Mouse (Mus musculus) embryo, embryonic 10 days (tissue): ENCODE measurements around the gene Tmem198b.
"Not testable (repeated sequence)": the region's sequence is repeated elsewhere in the genome, so short reads cannot be mapped to it uniquely, and the experiment has no call there.

Experiments
- DNase-seq: peaks from one replicate; pipeline ENCODE4 v3.0.0-alpha.2; 2015; ENCODE audit warnings: low spot score

Tmem198b gene

GRCm38 (mm10) chr10:128804271-128805091 is at the start of gene Tmem198b:
TSS of gene Tmem198b (minus strand) at chr10:128804370.
- peak; percentile 70 for DNase-seq

DNA sequence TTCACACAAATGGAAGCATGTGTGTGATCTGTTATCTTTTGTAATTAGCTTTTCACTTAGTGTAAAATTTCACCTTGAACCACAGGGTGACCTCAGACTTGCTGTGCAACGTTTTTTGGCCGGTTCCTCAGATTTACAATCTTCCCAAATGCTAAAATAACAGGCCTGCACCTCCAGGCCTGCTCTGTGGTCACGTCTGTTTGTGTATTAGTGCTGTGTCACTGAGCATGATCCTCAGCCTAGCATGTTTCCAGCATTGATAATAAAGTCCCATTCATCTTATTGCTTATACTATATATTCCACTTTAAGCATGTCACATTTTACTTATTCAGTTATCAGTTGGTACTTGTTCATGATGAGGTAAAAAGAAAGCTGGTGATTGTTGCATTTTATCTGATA is 46.2 kb upstream of the Tmem198b start:
- no peak for DNase-seq

- DNase-seq, result no peak
These were observed 44.3 kb upstream of the Tmem198b start for GRCm38 (mm10) chr10:128848426-128848825.

DNA sequence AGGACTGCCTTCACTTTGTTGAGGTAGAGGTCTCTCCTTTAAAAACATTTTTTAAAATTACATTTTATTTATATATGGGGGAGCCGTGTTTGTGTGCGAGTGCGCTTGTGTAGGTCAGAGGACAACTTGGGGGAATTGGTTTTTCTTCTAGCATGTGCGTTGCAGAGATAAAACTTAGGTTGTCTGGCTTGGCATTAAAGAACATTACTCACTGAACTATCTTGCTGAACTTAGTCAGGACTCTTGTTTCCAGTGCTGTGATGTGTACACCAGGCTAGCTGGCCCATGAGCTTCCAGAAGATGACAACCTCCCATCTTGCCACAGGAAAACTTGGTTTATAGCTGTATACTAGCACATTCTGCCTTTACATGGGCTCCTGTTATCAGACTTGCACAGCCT is 42.5 kb upstream of the Tmem198b start:
- no peak for DNase-seq

DNA sequence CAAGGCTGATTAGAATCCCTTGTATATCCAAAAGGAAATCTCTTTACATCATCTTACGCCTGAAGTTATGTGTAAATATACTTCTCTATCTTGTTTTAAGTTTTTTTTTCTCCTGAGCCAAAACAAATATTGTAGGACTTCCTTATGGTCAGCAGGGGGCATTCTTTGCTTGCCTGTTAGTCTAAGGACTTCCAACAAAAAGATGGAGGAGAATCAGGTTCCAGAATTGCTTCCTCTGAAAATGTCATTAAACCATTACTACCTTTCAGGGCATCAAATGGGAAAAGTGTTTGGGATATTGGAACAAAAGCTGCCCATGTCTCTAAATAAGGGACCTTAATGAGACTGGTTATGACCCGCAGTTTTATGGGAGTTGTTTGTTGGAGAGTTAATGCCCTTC is 41.3 kb upstream of the Tmem198b start:
- DNase-seq, result peak; percentile 71

- DNase-seq, result no peak
These were observed 39.1 kb upstream of the Tmem198b start for GRCm38 (mm10) chr10:128843260-128843659.

- no peak for DNase-seq
These were observed 36.4 kb upstream of the Tmem198b start for GRCm38 (mm10) chr10:128840612-128841011.

DNA sequence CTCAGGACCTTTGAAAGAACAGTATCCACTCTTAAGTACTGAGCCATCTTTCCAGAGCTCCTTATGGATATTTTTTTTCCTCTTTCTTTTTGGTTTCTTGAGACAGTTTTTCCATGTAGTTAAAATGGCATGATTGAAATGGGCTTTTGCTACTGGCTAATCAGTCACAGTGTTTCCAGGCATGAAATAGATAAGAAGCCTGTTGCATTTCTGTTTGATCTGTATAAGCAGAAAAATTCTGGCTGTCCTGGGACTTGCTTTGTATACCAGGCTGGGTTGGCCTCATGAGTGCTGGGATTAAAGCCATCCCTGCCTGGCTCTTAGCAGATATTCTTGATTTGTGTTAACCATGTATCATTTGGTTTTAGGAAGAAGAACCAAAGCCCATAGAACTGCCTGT is 35.3 kb upstream of the Tmem198b start:
- DNase-seq, result no peak

GRCm38 (mm10) chr10:128837400-128837799 is 33.2 kb upstream of the Tmem198b start:
- DNase-seq, result no peak

DNA sequence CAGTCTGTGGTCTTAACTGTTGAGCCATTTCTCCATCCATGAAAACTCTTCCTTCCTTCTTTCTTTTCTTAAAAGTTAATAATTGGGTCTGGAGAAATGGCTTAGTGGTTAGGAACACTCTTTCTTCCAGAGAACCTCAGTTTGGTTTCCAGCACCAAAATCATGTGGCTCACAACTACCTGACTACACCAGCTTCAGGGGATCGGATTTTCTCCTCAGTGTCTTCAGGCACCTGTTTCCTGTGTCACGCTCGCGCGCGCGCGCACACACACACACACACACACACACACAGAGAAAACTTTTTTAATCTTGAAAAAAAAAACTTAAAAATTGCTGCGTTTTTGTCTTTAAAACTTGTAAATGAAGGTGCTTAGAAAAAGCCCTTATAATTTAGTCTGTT is 19.7 kb upstream of the Tmem198b start:
- DNase-seq, result no peak

DNA sequence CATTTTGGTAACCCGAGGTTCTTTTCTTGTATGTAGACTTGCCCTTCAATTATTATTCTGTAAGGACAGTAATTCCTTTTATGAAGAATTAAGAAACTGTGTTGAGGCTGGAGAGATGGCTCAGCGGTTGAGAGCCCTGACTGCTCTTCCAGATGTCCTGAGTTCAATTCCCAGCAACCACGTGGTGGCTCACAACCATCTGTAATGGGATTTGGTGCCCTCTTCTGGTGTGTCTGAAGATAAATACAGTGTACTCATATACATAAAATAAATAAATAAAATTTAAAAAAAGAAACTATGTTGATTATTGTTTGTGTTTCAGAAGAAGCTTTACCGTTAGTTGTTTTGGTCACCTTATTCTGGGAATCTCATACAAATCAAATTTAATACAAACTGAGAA is 18.9 kb upstream of the Tmem198b start:
- not testable (repeated sequence) for DNase-seq

DNA sequence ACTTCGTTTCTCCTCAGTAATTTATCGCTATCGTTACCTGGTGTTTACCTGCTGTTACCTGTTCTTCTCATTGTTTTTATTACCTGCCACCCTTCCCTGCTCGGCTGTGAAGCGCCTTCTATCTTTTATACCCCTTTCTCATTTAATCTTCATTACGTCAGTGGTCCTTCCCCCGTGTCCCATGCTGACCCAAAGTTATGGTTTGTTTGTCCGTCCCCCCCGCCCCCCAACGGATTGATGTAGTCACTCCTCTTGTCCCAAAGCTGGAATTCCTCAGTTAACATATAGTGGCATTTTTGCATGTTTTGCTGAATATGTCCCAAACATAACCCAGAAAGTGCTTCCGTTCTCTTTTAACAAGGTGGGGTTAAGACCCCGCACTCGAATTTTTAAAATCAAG is 18.0 kb upstream of the Tmem198b start:
- no peak for DNase-seq

DNA sequence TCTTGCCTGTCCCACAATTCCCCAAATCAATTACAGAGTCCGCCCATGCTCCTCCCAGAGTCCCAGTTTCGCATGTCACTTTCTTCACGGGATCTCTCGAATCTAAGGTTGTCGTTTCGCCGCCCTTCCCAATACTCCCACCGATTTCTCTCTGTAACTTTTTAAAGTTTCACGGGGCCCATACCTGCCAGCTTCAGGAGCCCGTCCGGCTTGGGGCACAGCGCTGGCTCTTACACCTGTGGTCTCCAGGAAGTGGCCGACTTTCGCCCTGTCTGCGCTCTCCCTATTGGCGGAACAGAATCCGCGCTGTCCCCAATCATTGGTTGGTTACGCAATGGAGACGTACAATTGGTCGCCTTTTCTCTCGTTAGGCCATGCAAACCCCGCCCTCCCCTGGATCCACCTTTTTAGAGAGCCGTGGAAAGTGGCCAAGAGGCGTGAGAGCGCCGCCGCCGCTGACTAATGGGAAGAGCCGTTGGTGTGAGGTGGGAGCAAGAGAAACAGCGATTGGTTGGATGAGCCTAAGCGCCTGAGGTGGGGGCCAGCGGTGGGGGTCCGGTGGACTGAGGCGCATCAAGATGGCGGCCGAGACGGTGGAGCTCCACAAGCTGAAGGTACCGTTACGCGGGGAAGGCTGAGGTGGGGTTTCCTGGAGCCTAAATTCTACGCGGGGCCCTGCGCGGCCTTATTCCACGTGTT is 17.3 kb upstream of the Tmem198b start, which contains the start of gene Ormdl2:
Gene Ormdl2 (minus strand): TSS at position 288 of the 699 bp plus-strand sequence.
- peak; percentile 99 for DNase-seq

GRCm38 (mm10) chr10:128820217-128820616 is 16.0 kb upstream of the Tmem198b start:
- DNase-seq, result no peak

DNA sequence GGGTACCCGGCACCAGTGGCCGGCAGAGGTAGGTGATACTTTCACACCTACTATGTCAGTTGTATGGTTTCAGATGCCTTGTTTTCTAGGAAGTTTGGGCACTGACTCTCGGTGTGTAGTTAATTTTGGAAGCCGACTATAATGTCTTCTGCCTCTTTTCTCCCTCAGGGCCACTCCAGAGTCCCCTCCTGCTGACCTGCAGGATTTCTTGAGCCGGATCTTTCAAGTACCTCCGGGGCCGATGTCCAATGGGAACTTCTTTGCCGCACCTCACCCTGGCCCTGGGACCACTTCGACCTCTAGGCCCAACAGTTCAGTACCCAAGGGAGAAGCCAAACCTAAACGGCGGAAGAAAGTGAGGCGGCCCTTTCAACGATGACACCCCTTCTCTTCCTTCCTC is 12.9 kb upstream of the Tmem198b start, which contains the start of gene Sarnp:
Gene Sarnp (plus strand): TSS at position 301 of the 400 bp plus-strand sequence.
- no peak for DNase-seq

- no peak for DNase-seq
These were observed 2.8 kb upstream of the Tmem198b start for GRCm38 (mm10) chr10:128807018-128807417.

DNA sequence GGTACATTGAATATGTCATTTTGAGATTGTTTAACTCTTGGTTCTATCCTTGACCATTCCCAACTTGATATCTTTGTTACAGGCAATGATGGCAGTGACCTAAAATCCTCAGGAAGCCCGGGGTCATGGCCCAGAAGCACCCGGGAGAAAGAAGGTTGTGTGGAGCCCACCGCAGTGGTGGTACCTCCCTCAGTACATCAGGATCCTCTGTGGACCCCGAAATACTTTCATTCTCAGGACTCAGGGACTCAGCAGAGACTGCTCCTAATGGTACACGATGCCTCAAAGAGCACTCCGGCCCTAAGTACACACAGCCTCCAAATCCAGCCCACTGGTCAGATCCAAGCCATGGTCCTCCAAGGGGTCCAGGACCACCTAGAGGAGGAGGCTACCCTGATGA is 1.9 kb upstream of the Tmem198b start:
- DNase-seq, result no peak

DNA sequence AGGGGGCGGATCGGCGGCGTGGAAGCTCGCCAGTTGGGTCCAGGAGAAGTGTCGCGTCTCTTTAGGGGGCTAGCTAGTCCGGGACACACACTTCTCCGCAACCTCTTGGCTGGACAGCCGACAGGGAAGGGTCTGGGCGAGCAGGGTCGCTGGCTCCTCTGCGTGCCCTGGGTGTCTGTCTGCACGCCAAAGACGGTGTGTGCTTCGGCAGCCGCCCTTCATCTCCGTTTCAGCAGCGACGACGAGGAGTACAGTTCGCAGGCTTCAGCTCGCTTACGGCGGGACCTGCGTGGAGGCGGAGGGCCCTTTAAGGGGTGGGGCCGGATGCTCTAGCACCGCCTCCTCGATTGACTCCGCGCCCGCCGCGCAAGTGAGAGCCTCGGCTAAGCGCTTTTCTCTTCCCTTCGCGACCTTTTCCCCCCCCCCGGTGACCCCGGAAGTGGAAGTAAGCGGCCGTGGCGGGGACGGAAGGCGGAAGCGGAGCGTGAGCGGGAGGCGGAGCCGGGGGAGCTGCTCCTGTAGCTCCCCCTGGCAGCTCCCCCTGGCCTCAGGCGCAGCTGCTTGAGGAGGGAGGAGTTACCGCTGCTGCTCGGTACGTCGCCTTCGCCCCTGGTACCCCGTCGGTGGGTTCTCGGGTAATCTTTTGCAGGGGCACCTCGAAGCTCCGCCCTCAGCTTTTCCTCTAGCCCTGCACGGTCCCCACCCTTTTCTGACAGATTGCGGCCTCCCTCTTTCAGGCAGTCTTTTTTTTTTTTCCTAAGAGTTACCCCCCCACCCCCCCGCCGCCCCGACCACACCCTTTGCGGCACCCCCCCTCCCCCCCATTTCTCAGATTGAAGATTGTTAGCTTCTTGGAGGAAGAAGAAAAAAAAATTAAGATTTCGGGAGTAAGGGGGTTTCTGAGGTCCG is 1.2 kb upstream of the Tmem198b start:
- DNase-seq, result peak; percentile 96

DNA sequence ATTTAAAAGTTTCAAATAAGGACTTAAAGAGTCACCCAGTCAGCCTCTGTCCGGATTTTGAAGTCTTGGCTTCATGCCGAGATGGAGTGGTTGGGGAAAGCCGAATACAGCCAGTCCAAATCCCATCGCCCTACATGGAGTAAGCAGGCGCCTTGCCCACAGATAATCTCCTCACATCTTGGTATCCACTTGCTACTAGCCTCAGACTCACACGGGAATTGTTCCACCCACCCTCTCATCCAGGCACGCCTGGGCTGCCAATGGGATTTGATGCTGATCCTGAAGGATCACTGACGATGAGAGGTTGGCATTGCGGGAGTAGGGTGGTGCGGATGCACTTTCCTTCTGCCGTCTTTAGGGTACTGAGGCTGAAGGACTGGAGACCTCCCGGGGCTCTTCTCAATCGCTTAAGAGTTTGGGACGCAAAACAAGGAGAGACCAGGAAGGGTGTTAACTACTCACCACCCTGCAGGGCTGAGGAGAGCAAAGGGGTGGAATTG is 349 bp downstream of the Tmem198b start, which contains the start of gene Dnajc14:
Gene Dnajc14 (plus strand): TSS at position 292 of the 500 bp plus-strand sequence.
- DNase-seq, result peak; percentile 65

DNA sequence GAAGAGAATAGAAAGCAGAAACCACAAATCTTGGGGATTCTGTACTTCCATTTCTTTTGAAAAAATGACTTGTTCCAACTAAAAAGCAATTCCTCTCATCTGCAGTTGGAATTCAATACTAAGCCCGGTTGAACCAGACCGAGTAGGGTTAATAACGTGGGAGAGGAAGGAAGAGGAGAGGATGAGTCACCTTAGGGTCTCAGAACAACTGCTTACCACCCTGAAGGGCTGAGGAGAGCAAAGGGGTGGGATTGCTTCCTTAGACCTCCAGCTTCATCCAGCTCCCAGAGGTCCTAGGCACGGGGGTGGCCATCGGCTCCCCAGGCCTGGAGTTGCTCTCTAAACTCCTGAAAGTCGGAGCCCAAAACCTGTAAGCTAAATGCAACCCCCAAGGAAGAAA is 809 bp downstream of the Tmem198b start:
- no peak for DNase-seq

DNA sequence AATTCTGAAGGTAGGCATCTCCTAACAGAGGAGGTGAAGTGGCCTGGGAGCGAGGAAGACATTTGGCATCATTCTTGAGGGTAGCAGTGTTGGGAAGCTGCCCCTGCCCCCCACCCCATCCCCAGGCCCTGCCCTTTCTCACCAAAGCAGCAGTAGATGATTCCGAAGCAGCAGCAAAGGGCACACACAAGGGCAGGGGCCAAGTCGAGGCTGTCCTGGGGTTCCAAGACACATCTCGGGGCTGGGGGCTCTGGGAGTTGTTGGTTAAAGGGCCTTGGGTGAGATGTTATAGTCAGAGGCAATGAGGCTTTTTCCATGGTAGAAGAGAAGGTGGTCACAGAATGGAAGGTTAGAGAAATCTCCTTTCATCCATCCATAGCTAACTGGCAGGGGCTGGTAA is 1.2 kb downstream of the Tmem198b start:
- no peak for DNase-seq

DNA sequence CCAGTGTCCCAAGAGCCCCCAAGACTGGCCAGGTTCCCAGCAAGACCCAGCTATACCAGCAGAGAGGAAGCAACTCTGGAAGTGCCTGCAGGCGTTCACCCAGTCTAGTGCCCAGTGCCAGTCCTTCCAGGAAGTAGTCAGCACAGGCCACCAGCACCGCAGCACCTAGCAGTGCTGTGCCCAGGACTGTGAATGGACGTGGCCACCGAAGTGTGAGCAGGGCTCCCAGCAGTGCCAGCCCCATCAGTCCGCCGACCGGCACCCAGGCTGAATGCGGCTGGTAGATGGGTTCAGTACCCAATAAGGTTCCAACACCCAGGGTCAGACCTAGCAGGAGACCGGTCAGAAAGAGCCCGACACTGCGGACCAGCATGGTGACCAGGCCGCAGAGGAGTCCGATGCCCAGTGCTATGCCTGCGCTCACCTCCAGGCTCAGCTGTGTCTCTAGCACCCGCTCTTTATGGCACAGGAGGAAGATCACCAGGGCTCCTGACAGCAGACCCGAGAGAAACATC is 2.1 kb downstream of the Tmem198b start:
- no peak for DNase-seq
